Mouse (Mus musculus) urinary bladder, postnatal 36 days (tissue): ENCODE results near the gene Olfr1383.
"Not testable (repeated sequence)": the region's sequence is repeated elsewhere in the genome, so short reads cannot be mapped to it uniquely, and the experiment has no call there.

Experiments used
- DNase-seq, 2 experiments: peaks; one replicate each; pipeline ENCODE4 v3.0.0; 2022; ENCODE audit warnings: low spot score in 2 of 2, mixed read lengths in 1 of 2

The Olfr1383 gene

DNA sequence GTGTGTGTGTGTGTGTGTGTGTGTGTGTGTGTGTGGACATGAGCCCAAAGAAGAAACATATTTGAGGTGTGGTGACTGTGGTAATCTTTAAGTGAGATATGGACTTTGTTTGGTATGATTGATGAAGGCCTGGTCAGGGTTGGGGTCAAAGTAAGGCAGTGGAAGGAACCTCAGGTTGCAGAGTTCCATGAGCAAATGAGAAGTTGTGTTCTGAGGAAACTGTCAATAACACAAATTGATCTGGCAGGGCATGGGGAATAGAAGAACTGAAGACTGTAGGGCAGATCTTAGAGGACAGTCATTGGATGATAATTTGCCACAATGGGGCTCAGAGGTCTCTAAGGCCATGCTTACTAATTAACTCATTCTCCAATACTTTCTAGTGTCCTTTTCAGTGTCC lies at the start of gene Olfr1383:
Olfr1383 (plus strand) TSS at position 301 of the 400 bp plus-strand sequence.
- no peak for DNase-seq

DNA sequence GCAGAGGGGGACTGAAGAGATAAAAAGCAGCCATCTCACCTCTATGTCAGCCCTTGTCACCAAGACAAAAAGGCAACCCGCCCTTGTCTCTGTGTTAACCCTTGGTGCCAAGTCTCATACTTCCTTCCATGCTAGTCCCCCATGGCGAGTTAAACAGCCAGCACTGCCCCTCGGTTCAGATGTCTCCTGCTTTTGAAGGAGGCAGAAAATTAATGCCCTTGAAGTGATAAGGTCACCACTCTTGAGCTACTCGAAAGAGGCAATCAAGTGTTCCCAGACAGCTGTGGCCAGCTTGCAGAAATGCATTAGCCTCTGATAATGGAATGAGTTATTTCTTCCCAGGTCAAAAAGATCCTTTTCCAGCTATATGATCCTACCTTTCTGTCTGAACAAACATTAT lies 33.5 kb upstream of the Olfr1383 start:
- DNase-seq: no peak

DNA sequence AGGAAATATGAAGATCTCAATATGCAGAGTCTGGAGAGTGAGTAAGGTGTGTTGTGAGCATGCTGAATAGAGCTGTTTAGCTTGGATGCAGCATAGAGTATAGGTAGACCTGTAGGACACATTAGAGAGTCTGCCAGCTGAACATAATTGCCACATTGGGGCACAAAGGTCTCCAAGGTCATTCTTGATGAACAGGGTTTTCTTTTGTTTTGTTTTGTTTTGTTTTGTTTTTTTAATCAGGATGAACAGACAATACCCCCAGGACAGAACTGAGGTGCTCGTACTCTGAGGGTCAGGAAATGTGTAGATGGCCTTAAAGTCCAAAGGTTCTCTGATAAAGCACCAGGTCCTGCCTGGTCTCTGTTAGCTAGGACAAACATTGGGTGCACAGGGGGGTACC lies 30.7 kb upstream of the Olfr1383 start, which contains the start of gene Olfr1385:
Olfr1385 (plus strand) TSS at position 301 of the 400 bp plus-strand sequence.
- DNase-seq: not testable (repeated sequence)

DNA sequence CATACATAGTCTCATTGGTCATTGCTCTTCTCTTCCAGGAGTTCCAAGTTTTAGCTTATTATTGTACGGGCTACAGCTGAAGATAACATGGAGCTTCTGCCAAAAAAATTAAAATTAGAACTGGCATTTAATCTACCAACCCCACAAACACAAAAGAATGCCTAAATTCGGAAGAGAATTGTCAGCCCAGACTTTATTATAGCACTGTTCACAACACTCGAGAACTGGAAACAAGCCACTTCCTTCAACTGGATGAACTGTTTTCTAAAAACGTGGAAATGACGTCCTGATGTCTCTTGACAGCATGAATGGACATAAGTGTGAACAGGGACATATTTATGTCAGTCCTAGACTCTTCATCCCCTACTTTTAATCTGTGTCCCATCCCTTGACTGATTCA lies 1.4 kb upstream of the Olfr1383 start:
- no peak for DNase-seq

DNA sequence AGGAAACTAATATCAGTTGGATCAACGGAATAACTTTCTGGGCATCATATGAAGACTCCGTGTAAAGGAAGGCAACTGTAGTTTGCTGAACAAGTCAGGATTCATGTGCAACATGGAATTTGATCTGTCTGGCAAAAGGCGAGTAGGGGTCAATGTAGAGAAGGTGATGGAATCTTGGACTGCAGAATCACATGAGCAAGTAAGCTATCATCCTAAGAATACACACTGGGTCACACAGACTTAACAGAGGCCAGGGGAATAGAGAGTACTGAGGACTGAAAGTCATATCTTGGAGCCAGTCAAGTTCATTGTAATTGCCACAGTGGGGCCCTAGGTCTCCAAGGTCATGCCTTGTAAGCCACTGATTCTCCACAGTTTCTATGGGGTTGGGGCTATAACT lies 8.5 kb downstream of the Olfr1383 start, which contains the start of gene Olfr1382:
Olfr1382 (plus strand) TSS at position 301 of the 400 bp plus-strand sequence.
- no peak for DNase-seq

DNA sequence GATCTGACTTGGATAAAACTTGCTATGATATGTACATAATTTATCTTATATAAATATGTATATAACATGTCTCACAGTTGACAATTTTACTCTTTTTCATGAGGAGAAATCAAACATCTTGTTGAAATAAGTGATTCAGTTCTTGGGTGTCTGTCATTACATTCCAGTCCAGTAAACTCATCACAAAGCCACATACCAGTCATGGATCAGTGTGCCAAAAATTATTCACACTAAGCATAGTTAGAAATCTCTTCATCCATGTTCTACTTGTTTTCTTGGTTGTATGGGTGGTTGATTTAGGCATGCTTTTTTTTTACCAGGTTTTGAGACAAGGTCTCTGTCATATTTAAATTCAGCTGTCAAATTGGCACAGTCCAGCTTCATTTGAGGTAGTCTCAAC lies 13.3 kb downstream of the Olfr1383 start:
- no peak for DNase-seq

DNA sequence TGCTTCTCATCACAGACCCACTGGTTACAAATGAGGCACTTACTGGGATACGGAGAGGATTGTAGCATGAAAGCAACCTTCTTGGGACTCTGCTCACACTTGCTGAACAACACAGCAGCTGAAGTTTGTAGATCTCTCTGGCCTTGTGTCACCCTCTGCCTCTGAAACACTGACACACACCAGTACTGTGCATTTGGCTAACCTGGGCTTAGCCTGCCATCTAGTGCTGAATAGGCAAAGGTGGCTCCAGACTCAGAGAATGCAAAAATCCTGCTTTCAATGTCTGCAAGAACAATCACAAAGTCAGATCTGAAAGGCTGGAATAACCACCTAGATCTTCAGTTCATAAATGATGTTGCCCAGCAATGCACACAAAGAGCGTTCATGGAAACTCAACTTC lies 17.2 kb downstream of the Olfr1383 start:
- not testable (repeated sequence) for DNase-seq

DNA sequence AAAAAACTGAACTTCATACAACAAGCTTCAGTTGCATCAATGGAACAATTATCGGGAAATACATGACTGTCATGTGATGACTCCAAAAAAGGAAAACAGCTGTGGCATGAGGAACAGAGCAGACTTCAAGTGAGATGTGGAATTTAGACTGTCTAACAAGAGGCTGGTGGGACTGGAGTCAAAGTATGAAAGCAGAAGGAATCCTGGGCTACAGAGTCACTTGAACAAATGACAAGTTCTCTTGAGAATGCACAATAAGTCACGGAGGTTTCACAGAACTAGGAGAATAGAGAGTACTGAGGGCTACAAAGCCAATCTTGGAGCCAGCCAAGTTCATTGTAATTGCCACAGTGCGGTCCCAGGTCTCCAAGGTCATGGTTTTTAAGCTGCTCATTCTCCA lies 23.7 kb downstream of the Olfr1383 start, which contains the start of gene Olfr1381:
Olfr1381 (plus strand) TSS at position 301 of the 400 bp plus-strand sequence.
- DNase-seq: not testable (repeated sequence)

DNA sequence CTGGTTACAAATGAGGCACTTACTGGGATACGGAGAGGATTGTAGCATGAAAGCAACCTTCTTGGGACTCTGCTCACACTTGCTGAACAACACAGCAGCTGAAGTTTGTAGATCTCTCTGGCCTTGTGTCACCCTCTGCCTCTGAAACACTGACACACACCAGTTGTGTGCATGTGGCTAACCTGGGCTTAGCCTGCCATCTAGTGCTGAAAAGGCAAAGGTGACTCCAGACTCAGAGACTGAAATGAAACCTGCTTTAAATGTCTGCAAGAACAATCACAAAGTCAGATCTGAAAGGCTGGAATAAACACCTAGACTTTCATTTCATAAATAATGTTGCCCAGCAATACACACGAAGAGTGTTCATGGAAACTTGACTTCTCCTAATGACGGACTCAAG lies 34.6 kb downstream of the Olfr1383 start:
- DNase-seq: not testable (repeated sequence)

DNA sequence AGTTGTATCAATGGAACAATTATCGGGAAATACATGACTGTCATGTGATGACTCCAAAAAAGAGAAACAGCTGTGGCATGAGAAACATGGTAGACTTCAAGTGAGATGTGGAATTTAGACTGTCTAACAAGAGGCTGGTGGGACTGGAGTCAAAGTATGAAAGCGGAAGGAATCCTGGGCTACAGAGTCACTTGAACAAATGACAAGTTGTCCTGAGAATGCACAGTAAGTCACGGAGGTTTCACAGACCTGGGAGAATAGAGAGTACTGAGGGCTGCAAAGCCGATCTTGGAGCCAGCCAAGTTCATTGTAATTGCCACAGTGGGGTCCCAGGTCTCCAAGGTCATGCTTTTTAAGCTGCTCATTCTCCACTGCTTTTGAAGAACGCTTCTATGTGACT lies 37.1 kb downstream of the Olfr1383 start, which contains the start of gene Olfr1380:
Olfr1380 (plus strand) TSS at position 301 of the 400 bp plus-strand sequence.
- not testable (repeated sequence) for DNase-seq

DNA sequence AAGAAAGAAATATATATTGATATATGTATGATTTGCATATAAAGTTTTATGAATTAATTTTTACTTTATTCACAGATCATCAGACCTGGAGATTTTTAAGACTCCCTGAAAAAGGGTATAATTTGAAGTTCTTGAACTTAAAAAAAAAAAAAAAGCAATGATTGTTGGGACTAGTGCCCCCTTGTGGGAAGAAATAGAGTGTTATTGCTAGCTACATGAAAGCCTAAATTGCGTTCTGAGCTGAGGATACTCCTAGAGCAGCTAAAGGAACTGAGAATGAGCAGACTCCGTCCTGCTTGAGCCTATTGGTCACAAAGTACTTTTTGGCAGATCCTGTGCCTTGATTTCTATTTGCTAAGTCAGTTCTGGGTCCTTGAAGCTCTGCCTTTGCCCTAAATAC lies 55.6 kb downstream of the Olfr1383 start:
- DNase-seq: not testable (repeated sequence)
